Mouse (Mus musculus) liver, postnatal 0 days (tissue): ENCODE measurements around the gene Fxyd3.

Experiments used
- CTCF ChIP-seq: sonication (generic); IDR thresholded peaks from 2 replicates; pipeline ENCODE4 v1.5.1; 2016; ENCODE audit warnings: antibody characterized with exemption, low read depth
- EP300 ChIP-seq: IDR thresholded peaks from 2 replicates; pipeline ENCODE4 v1.6.1; 2016; ENCODE audit warnings: antibody characterized with exemption, low read depth, mild to moderate bottlenecking

- TF ChIP-seq CTCF, result no peak
- no peak for TF ChIP-seq EP300
Measured at GRCm38 (mm10) chr7:31125116-31125515, 48.6 kb upstream of the Fxyd3 start.
